11 mouse cellular contexts compared by ENCODE assay signal in the genomic region with DNA sequence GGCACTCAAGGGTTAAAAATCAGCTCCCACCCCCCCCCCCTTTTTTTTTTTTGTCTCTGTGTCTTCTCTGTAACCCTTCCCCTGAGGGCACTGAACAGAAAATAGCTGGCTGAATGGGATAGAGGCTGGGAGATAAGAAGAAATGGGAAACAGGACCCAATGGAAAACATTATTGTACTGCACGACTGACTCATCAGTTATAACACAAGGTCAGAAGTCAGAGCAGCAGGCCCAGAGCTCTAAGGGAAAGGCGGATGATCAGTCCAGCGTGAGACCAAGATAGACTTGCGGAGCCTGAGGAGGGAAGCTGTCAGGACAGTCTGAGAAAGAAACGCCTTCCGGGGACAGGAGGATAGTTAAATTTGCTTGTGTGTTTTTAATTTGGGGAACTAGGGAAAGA.
DNase-seq lines count a peak whose midpoint lies in the region; ATAC-seq and TF ChIP-seq lines count a peak whose summit lies in the region.
"Had no signal": no experiment of that assay in that cellular context is flagged by ENCODE, and none has a peak within 500 bp of the region (broad histone marks: within the 10 kb centered on the region; RNA-seq: fewer than 3 reads in every experiment).

No protein-coding gene starts in this region.

- no peak overlapping the region for H3K4me2 ChIP-seq in midbrain, embryonic 11.5 days
- H3K4me2 ChIP-seq in midbrain, embryonic 15.5 days: no peak overlapping the region
- no peak overlapping the region for H3K4me2 ChIP-seq in heart, embryonic 13.5 days
- H3K4me2 ChIP-seq in liver, postnatal 0 days (ENCODE audit: low read depth, low read length): no peak overlapping the region
- no peak overlapping the region for H3K4me2 ChIP-seq in kidney, embryonic 14.5 days (replicated peaks; ENCODE audit: low read depth, low read length)

- 53% methylated on average over 6 of the region's 6 CpGs for WGBS in midbrain, embryonic 11.5 days
- 52% methylated on average over 6 of the region's 6 CpGs for WGBS in midbrain, embryonic 15.5 days
- 9% methylated on average over 6 of the region's 6 CpGs for WGBS in heart, embryonic 13.5 days
- 56% methylated on average over 6 of the region's 6 CpGs for WGBS in liver, postnatal 0 days (ENCODE audit: insufficient replicate concordance)
- 29% methylated on average over 6 of the region's 6 CpGs for WGBS in kidney, embryonic 14.5 days

- no peak for TF ChIP-seq CTCF in liver, postnatal 0 days (IDR thresholded peaks at IDR 0.05; ENCODE audit: low read depth)

- no peak overlapping the region for H3K4me3 ChIP-seq in midbrain, embryonic 11.5 days (ENCODE audit: low read depth, low read length)
- no peak overlapping the region for H3K4me3 ChIP-seq in midbrain, embryonic 15.5 days
- no peak overlapping the region for H3K4me3 ChIP-seq in heart, embryonic 13.5 days
- H3K4me3 ChIP-seq in liver, postnatal 0 days (ENCODE audit: low read depth, low read length): no peak overlapping the region
- H3K4me3 ChIP-seq in kidney, embryonic 14.5 days (ENCODE audit: low read length): no peak overlapping the region

- ATAC-seq in midbrain, embryonic 11.5 days (ENCODE audit: low FRiP score): no peak
- ATAC-seq in midbrain, embryonic 15.5 days (replicated peaks): no peak
- no peak for ATAC-seq in heart, embryonic 13.5 days (ENCODE audit: extremely low read depth, insufficient number of reproducible peaks, low FRiP score, low TSS enrichment)
- ATAC-seq in liver, postnatal 0 days: peak; percentile 55
- ATAC-seq in kidney, embryonic 14.5 days (ENCODE audit: low FRiP score, low TSS enrichment): no peak

- no peak overlapping the region for H3K27ac ChIP-seq in midbrain, embryonic 11.5 days (ENCODE audit: low read depth, low read length)
- no peak overlapping the region for H3K27ac ChIP-seq in midbrain, embryonic 15.5 days
- peak overlapping the region; percentile 68 for H3K27ac ChIP-seq in heart, embryonic 13.5 days (replicated peaks)
- no peak overlapping the region for H3K27ac ChIP-seq in liver, postnatal 0 days (ENCODE audit: low read depth)
- no peak overlapping the region for H3K27ac ChIP-seq in kidney, embryonic 14.5 days (ENCODE audit: low read depth, low read length)
- H3K27ac ChIP-seq: liver, embryonic 14.5 days had no signal

- no peak overlapping the region for H3K9ac ChIP-seq in midbrain, embryonic 11.5 days (ENCODE audit: low read length)
- no peak overlapping the region for H3K9ac ChIP-seq in midbrain, embryonic 15.5 days
- H3K9ac ChIP-seq in heart, embryonic 13.5 days: no peak overlapping the region
- H3K9ac ChIP-seq in liver, postnatal 0 days (replicated peaks): no peak overlapping the region
- no peak overlapping the region for H3K9ac ChIP-seq in kidney, embryonic 14.5 days (ENCODE audit: low read depth, low read length)
- H3K9ac ChIP-seq: liver, embryonic 14.5 days had no signal

- no peaks in the 10 kb centered on the region for H3K27me3 ChIP-seq in midbrain, embryonic 11.5 days (ENCODE audit: control insufficient read depth, insufficient read depth, low read length)
- no peaks in the 10 kb centered on the region for H3K27me3 ChIP-seq in midbrain, embryonic 15.5 days (replicated peaks)
- H3K27me3 ChIP-seq in heart, embryonic 13.5 days (replicated peaks): no peaks in the 10 kb centered on the region
- H3K27me3 ChIP-seq in liver, postnatal 0 days (ENCODE audit: insufficient read depth, low read length): no peaks in the 10 kb centered on the region
- H3K27me3 ChIP-seq in kidney, embryonic 14.5 days (ENCODE audit: control insufficient read depth, insufficient read depth, low read length): no peaks in the 10 kb centered on the region

- no peaks in the 10 kb centered on the region for H3K4me1 ChIP-seq in midbrain, embryonic 11.5 days (ENCODE audit: control insufficient read depth, insufficient read depth, low read length)
- no peaks in the 10 kb centered on the region for H3K4me1 ChIP-seq in midbrain, embryonic 15.5 days
- peaks cover 12% of the 10 kb centered on the region for H3K4me1 ChIP-seq in heart, embryonic 13.5 days
- no peaks in the 10 kb centered on the region for H3K4me1 ChIP-seq in liver, postnatal 0 days (ENCODE audit: insufficient read depth)
- no peaks in the 10 kb centered on the region for H3K4me1 ChIP-seq in kidney, embryonic 14.5 days (ENCODE audit: control insufficient read depth, insufficient read depth, low read length)

- H3K36me3 ChIP-seq in midbrain, embryonic 11.5 days (ENCODE audit: control insufficient read depth, insufficient read depth, low read length): no peaks in the 10 kb centered on the region
- no peaks in the 10 kb centered on the region for H3K36me3 ChIP-seq in midbrain, embryonic 15.5 days (replicated peaks)
- H3K36me3 ChIP-seq in heart, embryonic 13.5 days: no peaks in the 10 kb centered on the region
- H3K36me3 ChIP-seq in liver, postnatal 0 days (replicated peaks; ENCODE audit: insufficient read depth, low read length): no peaks in the 10 kb centered on the region
- H3K36me3 ChIP-seq in kidney, embryonic 14.5 days (ENCODE audit: control insufficient read depth, insufficient read depth, low read length): no peaks in the 10 kb centered on the region

- H3K9me3 ChIP-seq in midbrain, embryonic 11.5 days (ENCODE audit: control insufficient read depth, low read length): no peaks in the 10 kb centered on the region
- H3K9me3 ChIP-seq in midbrain, embryonic 15.5 days: no peaks in the 10 kb centered on the region
- H3K9me3 ChIP-seq in heart, embryonic 13.5 days: no peaks in the 10 kb centered on the region
- no peaks in the 10 kb centered on the region for H3K9me3 ChIP-seq in liver, postnatal 0 days (ENCODE audit: low read length)
- H3K9me3 ChIP-seq in kidney, embryonic 14.5 days (ENCODE audit: control insufficient read depth, low read length): no peaks in the 10 kb centered on the region

- DNase-seq in midbrain, embryonic 11.5 days (ENCODE audit: low spot score, missing footprints): peak; percentile 77
- DNase-seq in embryo, embryonic 10 days (ENCODE audit: low spot score): peak; percentile 71
- no peak for DNase-seq in liver, postnatal 0 days
- no peak for DNase-seq in urinary bladder, adult 2 months (ENCODE audit: low spot score)
- DNase-seq in frontal cortex, postnatal 14 days (ENCODE audit: low spot score in 2 of 2): no peak
- DNase-seq: kidney, adult 8-10 months; layer of hippocampus, postnatal 36 days had no signal

- TF ChIP-seq EP300 in liver, postnatal 0 days (IDR thresholded peaks at IDR 0.05; ENCODE audit: low read depth): no peak

Comparison
In these comparisons a context has a peak if more than half of its experiments do, and no peak if none do; other contexts are left out.
1. DNase-seq: peak in midbrain, embryonic 11.5 days (single experiment) and embryo, embryonic 10 days (single experiment); none in liver, postnatal 0 days (single experiment), urinary bladder, adult 2 months (single experiment) and frontal cortex, postnatal 14 days (0 of 2).